Mouse (Mus musculus) embryonic facial prominence, embryonic 15.5 days (tissue): ENCODE results near the gene Syngr1. TPM values are rescaled to one million over a fixed set of nuclear protein-coding genes. Genes with fewer than 3 reads are reported as not detected.

Source experiments
- ATAC-seq: fragments of 200-750 bp; cut with Nextera tagmentation; 2 replicates; pipeline ENCODE4 v1.8.0; 2017; ENCODE audit warnings: low read depth, moderate TSS enrichment; ENCODE audit not compliant: insufficient number of reproducible peaks, low FRiP score, low TSS enrichment
- H3K27ac ChIP-seq: fragments of 300-500 bp; sonication (generic); replicated peaks from 2 replicates; pipeline ENCODE4 v1.5.1; 2015; ENCODE audit warnings: mild to moderate bottlenecking, inconsistent platforms
- H3K27me3 ChIP-seq: fragments of 300-500 bp; sonication (generic); 2 replicates; pipeline ENCODE4 v1.6.1; 2015; ENCODE audit warnings: inconsistent platforms
- H3K36me3 ChIP-seq: fragments of 300-500 bp; sonication (generic); 2 replicates; pipeline ENCODE4 v1.6.1; 2015; ENCODE audit warnings: mild to moderate bottlenecking, inconsistent platforms
- H3K4me1 ChIP-seq: fragments of 300-500 bp; sonication (generic); 2 replicates; pipeline ENCODE4 v1.6.1; 2015; ENCODE audit warnings: inconsistent platforms
- H3K4me2 ChIP-seq: fragments of 300-500 bp; sonication (generic); replicated peaks from 2 replicates; pipeline ENCODE4 v1.6.1; 2015; ENCODE audit warnings: mild to moderate bottlenecking, inconsistent platforms
- H3K4me3 ChIP-seq: fragments of 300-500 bp; sonication (generic); replicated peaks from 2 replicates; pipeline ENCODE4 v1.5.1; 2015; ENCODE audit warnings: mild to moderate bottlenecking, inconsistent platforms
- H3K9ac ChIP-seq: fragments of 300-500 bp; sonication (generic); 2 replicates; pipeline ENCODE4 v1.6.1; 2015; ENCODE audit warnings: inconsistent platforms
- H3K9me3 ChIP-seq: fragments of 300-500 bp; sonication (generic); replicated peaks from 2 replicates; pipeline ENCODE4 v1.6.1; 2016; ENCODE audit warnings: inconsistent platforms
- WGBS: fragments of 180-500 bp; shearing (Covaris S2); methylation state at CpG from one replicate; pipeline ENCODE4 v1.1.7; 2015; 5-methylcytosine and 5-hydroxymethylcytosine counted together
- polyA plus RNA-seq: library from polyadenylated mRNA; unstranded; fragments of >200 nt; fragmentation: Nextera tagmentation; extraction: Ambion mirVana; gene quantifications from 2 replicates; pipeline ENCODE4 v1.2.1, GENCODE M21; 2015

The Syngr1 gene
- polyA plus RNA-seq, 1 experiment from 2014 or later = 13.7 TPM

GRCm38 (mm10) chr15:80101503-80101902 is 10.4 kb downstream of the Syngr1 start:
- no peak overlapping the region for H3K4me2 ChIP-seq

GRCm38 (mm10) chr15:80102495-80102894 is 11.4 kb downstream of the Syngr1 start:
- no peak for ATAC-seq
- 80% methylated on average over 6 of the region's 6 CpGs for WGBS
- no peaks in the 10 kb centered on the region; the same call in 1 of the 2 replicates for H3K27me3 ChIP-seq
- H3K4me1 ChIP-seq = peaks cover 24% of the 10 kb centered on the region
- no peak overlapping the region for H3K4me2 ChIP-seq
- no peaks in the 10 kb centered on the region for H3K9me3 ChIP-seq
- H3K4me3 ChIP-seq = no peak overlapping the region
- H3K9ac ChIP-seq = no peak overlapping the region
- no peak overlapping the region for H3K27ac ChIP-seq
- H3K36me3 ChIP-seq = no peaks in the 10 kb centered on the region

More at GRCm38 (mm10) chr15:80101503-80101902, 10.4 kb downstream of the Syngr1 start:
- ATAC-seq = no peak
- Histone ChIP-seq H3K27me3 (no peaks in the 10 kb centered on the region; the same call in 1 of the 2 replicates), H3K9me3 (no peaks in the 10 kb centered on the region), H3K9ac (no peak overlapping the region), H3K4me1 (peaks cover 33% of the 10 kb centered on the region), H3K36me3 (no peaks in the 10 kb centered on the region), H3K4me3 (no peak overlapping the region), H3K27ac (no peak overlapping the region)
- WGBS = 61% methylated on average over 6 of the region's 6 CpGs

GRCm38 (mm10) chr15:80105490-80106410 is 14.6 kb downstream of the Syngr1 start:
- Histone ChIP-seq H3K9me3 (no peaks in the 10 kb centered on the region), H3K4me2 (no peak overlapping the region), H3K4me1 (peaks cover 4% of the 10 kb centered on the region; the same call in 1 of the 2 replicates), H3K4me3 (no peak overlapping the region), H3K27me3 (no peaks in the 10 kb centered on the region), H3K36me3 (no peaks in the 10 kb centered on the region), H3K9ac (no peak overlapping the region), H3K27ac (no peak overlapping the region)
- ATAC-seq = no peak
- WGBS = 63% methylated on average over 12 of the region's 12 CpGs

- no peak overlapping the region for H3K4me2 ChIP-seq
- no peaks in the 10 kb centered on the region for H3K27me3 ChIP-seq
- H3K9me3 ChIP-seq = no peaks in the 10 kb centered on the region
- no peaks in the 10 kb centered on the region for H3K4me1 ChIP-seq
- H3K27ac ChIP-seq = no peak overlapping the region
- no peak overlapping the region for H3K9ac ChIP-seq
- no peak overlapping the region for H3K4me3 ChIP-seq
- no peaks in the 10 kb centered on the region for H3K36me3 ChIP-seq
- WGBS = 91% methylated on average over 8 of the region's 8 CpGs
- no peak for ATAC-seq
Observed at GRCm38 (mm10) chr15:80107143-80107542, 16.0 kb downstream of the Syngr1 start.

GRCm38 (mm10) chr15:80107575-80107974 is 16.4 kb downstream of the Syngr1 start:
- no peak overlapping the region for H3K4me3 ChIP-seq
- no peaks in the 10 kb centered on the region for H3K27me3 ChIP-seq
- no peaks in the 10 kb centered on the region for H3K36me3 ChIP-seq
- no peaks in the 10 kb centered on the region for H3K4me1 ChIP-seq
- H3K27ac ChIP-seq = no peak overlapping the region
- ATAC-seq = no peak
- H3K4me2 ChIP-seq = no peak overlapping the region
- 82% methylated on average over 3 of the region's 3 CpGs for WGBS
- H3K9me3 ChIP-seq = no peaks in the 10 kb centered on the region
- H3K9ac ChIP-seq = no peak overlapping the region

GRCm38 (mm10) chr15:80111436-80111835 is 20.3 kb downstream of the Syngr1 start:
- WGBS = 78% methylated on average over 12 of the region's 12 CpGs
- no peak overlapping the region for H3K27ac ChIP-seq
- H3K9me3 ChIP-seq = no peaks in the 10 kb centered on the region
- no peaks in the 10 kb centered on the region for H3K27me3 ChIP-seq
- no peaks in the 10 kb centered on the region for H3K36me3 ChIP-seq
- no peak overlapping the region for H3K4me3 ChIP-seq
- no peaks in the 10 kb centered on the region for H3K4me1 ChIP-seq
- no peak overlapping the region for H3K4me2 ChIP-seq
- ATAC-seq = no peak
- H3K9ac ChIP-seq = no peak overlapping the region

- Histone ChIP-seq H3K4me1 (no peaks in the 10 kb centered on the region), H3K9me3 (no peaks in the 10 kb centered on the region), H3K27ac (no peak overlapping the region), H3K36me3 (no peaks in the 10 kb centered on the region), H3K4me2 (no peak overlapping the region), H3K27me3 (no peaks in the 10 kb centered on the region), H3K9ac (no peak overlapping the region), H3K4me3 (no peak overlapping the region)
- WGBS = 48% methylated on average over 2 of the region's 2 CpGs
- no peak for ATAC-seq
Observed at GRCm38 (mm10) chr15:80112499-80112898, 21.4 kb downstream of the Syngr1 start.

- H3K4me2 ChIP-seq = no peak overlapping the region
- H3K27me3 ChIP-seq = no peaks in the 10 kb centered on the region
- no peak for ATAC-seq
- H3K36me3 ChIP-seq = no peaks in the 10 kb centered on the region
- H3K4me3 ChIP-seq = no peak overlapping the region
- WGBS = 81% methylated on average over 7 of the region's 7 CpGs
- no peak overlapping the region for H3K9ac ChIP-seq
- H3K9me3 ChIP-seq = no peaks in the 10 kb centered on the region
- H3K4me1 ChIP-seq = no peaks in the 10 kb centered on the region
- no peak overlapping the region for H3K27ac ChIP-seq
Observed at GRCm38 (mm10) chr15:80114414-80114813, 23.3 kb downstream of the Syngr1 start.

- H3K27ac ChIP-seq = no peak overlapping the region
- H3K9me3 ChIP-seq = no peaks in the 10 kb centered on the region
- H3K4me2 ChIP-seq = no peak overlapping the region
- H3K27me3 ChIP-seq = no peaks in the 10 kb centered on the region
- 0 out of 2 replicates have a peak overlapping the region, but pooled peaks have one; percentile 6 for H3K4me3 ChIP-seq
- ATAC-seq = no peak
- 58% methylated on average over 5 of the region's 5 CpGs for WGBS
- H3K36me3 ChIP-seq = no peaks in the 10 kb centered on the region
- no peaks in the 10 kb centered on the region for H3K4me1 ChIP-seq
- no peak overlapping the region for H3K9ac ChIP-seq
Observed at GRCm38 (mm10) chr15:80115256-80115655, 24.1 kb downstream of the Syngr1 start.

- Histone ChIP-seq H3K4me2 (no peak overlapping the region), H3K27me3 (no peaks in the 10 kb centered on the region), H3K9me3 (no peaks in the 10 kb centered on the region), H3K4me3 (no peak overlapping the region), H3K36me3 (no peaks in the 10 kb centered on the region), H3K4me1 (no peaks in the 10 kb centered on the region), H3K9ac (no peak overlapping the region), H3K27ac (no peak overlapping the region)
- 73% methylated on average over 13 of the region's 13 CpGs for WGBS
- no peak; the same call in 1 of the 2 replicates for ATAC-seq
Observed at GRCm38 (mm10) chr15:80115866-80116794, 25.0 kb downstream of the Syngr1 start.

- H3K4me3 ChIP-seq = no peak overlapping the region
- no peaks in the 10 kb centered on the region for H3K4me1 ChIP-seq
- H3K4me2 ChIP-seq = no peak overlapping the region
- no peaks in the 10 kb centered on the region for H3K36me3 ChIP-seq
- WGBS = 67% methylated on average over 8 of the region's 8 CpGs
- H3K27me3 ChIP-seq = no peaks in the 10 kb centered on the region
- no peaks in the 10 kb centered on the region for H3K9me3 ChIP-seq
- no peak overlapping the region for H3K9ac ChIP-seq
- ATAC-seq = no peak
- H3K27ac ChIP-seq = no peak overlapping the region
Observed at GRCm38 (mm10) chr15:80117154-80117553, 26.0 kb downstream of the Syngr1 start.
